14 mouse cellular contexts compared by ENCODE assay signal in genomic region chr9:62613053-62613452, GRCm38 (mm10).
DNase-seq lines count a peak whose midpoint lies in the region; ATAC-seq and TF ChIP-seq lines count a peak whose summit lies in the region.
"Had no signal": no experiment of that assay in that cellular context is flagged by ENCODE, and none has a peak within 500 bp of the region (broad histone marks: within the 10 kb centered on the region; RNA-seq: fewer than 3 reads in every experiment).

No protein-coding gene starts in this region.

- no peak for TF ChIP-seq POLR2A in brain, embryonic 14.5 days (IDR thresholded peaks at IDR 0.05; ENCODE audit: borderline replicate concordance, extremely low read depth, insufficient read depth, insufficient read length, poor library complexity, severe bottlenecking)

- H3K4me1 ChIP-seq in hindbrain, embryonic 12.5 days: peaks cover 30% of the 10 kb centered on the region
- H3K4me1 ChIP-seq in hindbrain, postnatal 0 days (ENCODE audit: insufficient read depth, low read length): no peaks in the 10 kb centered on the region
- no peaks in the 10 kb centered on the region for H3K4me1 ChIP-seq in embryonic facial prominence, embryonic 11.5 days (ENCODE audit: control insufficient read depth, insufficient read depth, low read length)
- peaks cover 52% of the 10 kb centered on the region for H3K4me1 ChIP-seq in limb, embryonic 13.5 days
- H3K4me1 ChIP-seq: hindbrain, embryonic 15.5 days; lung, embryonic 15.5 days had no signal

- H3K27me3 ChIP-seq in hindbrain, embryonic 12.5 days: no peaks in the 10 kb centered on the region
- H3K27me3 ChIP-seq in hindbrain, postnatal 0 days (ENCODE audit: insufficient read depth, low read length): no peaks in the 10 kb centered on the region
- no peaks in the 10 kb centered on the region for H3K27me3 ChIP-seq in embryonic facial prominence, embryonic 11.5 days (ENCODE audit: control insufficient read depth, insufficient read depth, low read length)
- no peaks in the 10 kb centered on the region for H3K27me3 ChIP-seq in limb, embryonic 13.5 days
- H3K27me3 ChIP-seq: heart, embryonic 12.5 days; hindbrain, embryonic 15.5 days; lung, embryonic 15.5 days had no signal

- no peak for DNase-seq in hindbrain, postnatal 0 days (ENCODE audit: low spot score)
- peak; percentile 38 for DNase-seq in brain, embryonic 14.5 days (ENCODE audit: low read depth)
- DNase-seq in embryonic facial prominence, embryonic 11.5 days (ENCODE audit: low spot score): peak; percentile 33
- no peak for DNase-seq in left cerebral cortex, postnatal 10 days (ENCODE audit: extremely low spot score in 1 of 2, low spot score in 2 of 2)
- DNase-seq in layer of hippocampus, postnatal 10 days (ENCODE audit: low spot score in 2 of 2): no peak
- DNase-seq: cerebellum, adult 8-10 months; left cerebral cortex, postnatal 4 days; thymus, postnatal 36 days had no signal

- no peak overlapping the region for H3K9ac ChIP-seq in hindbrain, embryonic 12.5 days
- H3K9ac ChIP-seq in hindbrain, postnatal 0 days (replicated peaks; ENCODE audit: low read length): no peak overlapping the region
- no peak overlapping the region for H3K9ac ChIP-seq in embryonic facial prominence, embryonic 11.5 days (replicated peaks; ENCODE audit: low read length)
- no peak overlapping the region for H3K9ac ChIP-seq in limb, embryonic 13.5 days
- H3K9ac ChIP-seq: heart, embryonic 12.5 days; hindbrain, embryonic 15.5 days; lung, embryonic 15.5 days had no signal

- no peaks in the 10 kb centered on the region for H3K36me3 ChIP-seq in hindbrain, embryonic 12.5 days
- no peaks in the 10 kb centered on the region for H3K36me3 ChIP-seq in hindbrain, postnatal 0 days (ENCODE audit: insufficient read depth, low read length)
- no peaks in the 10 kb centered on the region for H3K36me3 ChIP-seq in embryonic facial prominence, embryonic 11.5 days (replicated peaks; ENCODE audit: control insufficient read depth, insufficient read depth, low read depth, low read length)
- no peaks in the 10 kb centered on the region for H3K36me3 ChIP-seq in limb, embryonic 13.5 days
- H3K36me3 ChIP-seq: heart, embryonic 12.5 days; hindbrain, embryonic 15.5 days; lung, embryonic 15.5 days had no signal

- no peak for TF ChIP-seq CTCF in hindbrain, postnatal 0 days (IDR thresholded peaks at IDR 0.05; ENCODE audit: low read depth)
- no peak for TF ChIP-seq CTCF in brain, embryonic 14.5 days (IDR thresholded peaks at IDR 0.05; ENCODE audit: borderline replicate concordance, extremely low read depth, insufficient read depth, insufficient read length)

- 31% methylated on average over 2 of the region's 2 CpGs for WGBS in hindbrain, embryonic 12.5 days
- WGBS in hindbrain, postnatal 0 days: 28% methylated on average over 2 of the region's 2 CpGs
- WGBS in embryonic facial prominence, embryonic 11.5 days: 18% methylated on average over 2 of the region's 2 CpGs
- 32% methylated on average over 2 of the region's 2 CpGs for WGBS in limb, embryonic 13.5 days

- H3K9me3 ChIP-seq in hindbrain, embryonic 12.5 days (replicated peaks): 0 out of 2 replicates have a peak, but pooled peaks cover 5% of the 10 kb centered on the region
- 0 out of 2 replicates have a peak, but pooled peaks cover 4% of the 10 kb centered on the region for H3K9me3 ChIP-seq in hindbrain, postnatal 0 days (ENCODE audit: low read length)
- H3K9me3 ChIP-seq in embryonic facial prominence, embryonic 11.5 days (replicated peaks; ENCODE audit: control insufficient read depth, low read length): no peaks in the 10 kb centered on the region
- H3K9me3 ChIP-seq in limb, embryonic 13.5 days: peaks cover 14% of the 10 kb centered on the region
- H3K9me3 ChIP-seq: hindbrain, embryonic 15.5 days; lung, embryonic 15.5 days had no signal

- H3K4me3 ChIP-seq in hindbrain, embryonic 12.5 days: no peak overlapping the region
- H3K4me3 ChIP-seq in hindbrain, postnatal 0 days (ENCODE audit: low read length): no peak overlapping the region
- H3K4me3 ChIP-seq in embryonic facial prominence, embryonic 11.5 days (ENCODE audit: low read depth, low read length): no peak overlapping the region
- no peak overlapping the region for H3K4me3 ChIP-seq in limb, embryonic 13.5 days
- H3K4me3 ChIP-seq: heart, embryonic 12.5 days; hindbrain, embryonic 15.5 days; lung, embryonic 15.5 days had no signal

- peak overlapping the region; percentile 46 for H3K27ac ChIP-seq in hindbrain, embryonic 12.5 days
- no peak overlapping the region for H3K27ac ChIP-seq in hindbrain, postnatal 0 days
- H3K27ac ChIP-seq in embryonic facial prominence, embryonic 11.5 days (replicated peaks; ENCODE audit: low read depth, low read length): no peak overlapping the region; the same call in 1 of the 2 replicates
- H3K27ac ChIP-seq in limb, embryonic 13.5 days: peak overlapping the region; percentile 85
- H3K27ac ChIP-seq: hindbrain, embryonic 15.5 days; lung, embryonic 15.5 days had no signal

- H3K4me2 ChIP-seq in hindbrain, embryonic 12.5 days (replicated peaks): no peak overlapping the region
- H3K4me2 ChIP-seq in hindbrain, postnatal 0 days (ENCODE audit: low read depth, low read length): no peak overlapping the region
- H3K4me2 ChIP-seq in embryonic facial prominence, embryonic 11.5 days (ENCODE audit: low read depth, low read length): no peak overlapping the region
- H3K4me2 ChIP-seq in limb, embryonic 13.5 days (replicated peaks): no peak overlapping the region
- H3K4me2 ChIP-seq: heart, embryonic 12.5 days; hindbrain, embryonic 15.5 days; lung, embryonic 15.5 days had no signal

- intact Hi-C loops in left cerebral cortex, postnatal 10 days (cut with DNase I): no loop called here

- ATAC-seq in hindbrain, embryonic 12.5 days (ENCODE audit: low FRiP score): no peak
- ATAC-seq in hindbrain, postnatal 0 days: no peak
- ATAC-seq in embryonic facial prominence, embryonic 11.5 days (replicated peaks; ENCODE audit: insufficient number of reproducible peaks, low FRiP score, low TSS enrichment, low read depth): peak; percentile 73
- ATAC-seq in limb, embryonic 13.5 days (ENCODE audit: low FRiP score, low read depth): no peak; the same call in 1 of the 2 replicates
- ATAC-seq in megakaryocyte, adult 5-6 weeks (ENCODE audit: poor library complexity, severe bottlenecking): no peak

Comparison
In these comparisons a context has a peak if more than half of its experiments do, and no peak if none do; other contexts are left out.
1. H3K27ac ChIP-seq: peak in hindbrain, embryonic 12.5 days (single experiment) and limb, embryonic 13.5 days (single experiment); none in hindbrain, postnatal 0 days (single experiment) and embryonic facial prominence, embryonic 11.5 days (single experiment).
2. DNase-seq: peak in brain, embryonic 14.5 days (single experiment) and embryonic facial prominence, embryonic 11.5 days (single experiment); none in hindbrain, postnatal 0 days (single experiment), left cerebral cortex, postnatal 10 days (0 of 2) and layer of hippocampus, postnatal 10 days (0 of 2).